ENCODE assay signal across 8 mouse cellular contexts in the genomic region with DNA sequence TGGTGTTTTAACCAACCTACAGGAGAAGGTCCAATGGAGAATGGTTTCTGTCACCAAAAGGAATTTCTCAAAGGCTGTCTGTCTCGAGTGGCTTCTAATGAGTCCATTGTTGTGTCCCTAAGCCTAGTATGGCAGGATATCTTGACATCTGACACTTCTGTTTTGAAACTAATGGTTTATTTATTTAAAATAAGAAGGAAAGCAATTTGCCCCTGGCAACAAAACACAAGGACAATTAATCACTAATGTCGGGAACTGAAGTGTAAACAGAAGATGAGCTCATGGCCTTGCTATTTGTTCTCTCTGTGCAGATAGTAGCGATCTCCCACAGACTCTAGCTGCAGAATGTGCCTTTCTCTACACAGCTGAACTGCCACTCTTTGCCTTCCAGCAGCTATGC. TPM values are rescaled to one million over a fixed set of nuclear protein-coding genes. Genes with fewer than 3 reads are reported as not detected.
DNase-seq lines count a peak whose midpoint lies in the region; ATAC-seq and TF ChIP-seq lines count a peak whose summit lies in the region.
"Had no signal": no experiment of that assay in that cellular context is flagged by ENCODE, and none has a peak within 500 bp of the region (broad histone marks: within the 10 kb centered on the region; RNA-seq: fewer than 3 reads in every experiment).

No protein-coding gene starts in this region.

- no peak overlapping the region for H3K9ac ChIP-seq in intestine, embryonic 15.5 days
- H3K9ac ChIP-seq: embryonic facial prominence, embryonic 12.5 days had no signal

- H3K4me1 ChIP-seq in lung, adult 2 months (ENCODE audit: control insufficient read depth, insufficient read depth, low read length), result peaks cover 22% of the 10 kb centered on the region
- peaks cover 12% of the 10 kb centered on the region; the same call in 1 of the 2 replicates for H3K4me1 ChIP-seq in embryonic fibroblast, embryonic 13.5 days (ENCODE audit: control insufficient read depth, insufficient read depth, low read length)
- peaks cover 9% of the 10 kb centered on the region for H3K4me1 ChIP-seq in intestine, embryonic 15.5 days (replicated peaks)

- H3K36me3 ChIP-seq in intestine, embryonic 15.5 days, result no peaks in the 10 kb centered on the region
- no peaks in the 10 kb centered on the region for H3K36me3 ChIP-seq in myocyte (ENCODE audit: control insufficient read depth, insufficient read depth)
- H3K36me3 ChIP-seq: embryonic facial prominence, embryonic 12.5 days had no signal

- 9% methylated on average over 3 of the region's 3 CpGs for WGBS in lung, adult 2 months
- 13% methylated on average over 3 of the region's 3 CpGs for WGBS in intestine, embryonic 15.5 days

- no peak overlapping the region for H3ac ChIP-seq in myocyte (ENCODE audit: control insufficient read depth, insufficient read length)

- TF ChIP-seq POLR2A in lung, adult 2 months (IDR thresholded peaks at IDR 0.05; ENCODE audit: borderline replicate concordance, extremely low read depth, low read depth, low read length), result no peak
- TF ChIP-seq POLR2A in embryonic fibroblast, embryonic 13.5 days (IDR thresholded peaks at IDR 0.05; ENCODE audit: low read depth, low read length), result no peak
- no peak for TF ChIP-seq POLR2A in myocyte (IDR thresholded peaks at IDR 0.05; ENCODE audit: insufficient read length, low read depth)

- no peaks in the 10 kb centered on the region for H3K79me2 ChIP-seq in myocyte (ENCODE audit: control insufficient read depth, insufficient read depth)

- no peak for TF ChIP-seq CTCF in lung, adult 2 months (IDR thresholded peaks at IDR 0.05; ENCODE audit: insufficient read depth, low read length)
- TF ChIP-seq CTCF in embryonic fibroblast, embryonic 13.5 days (IDR thresholded peaks at IDR 0.05; ENCODE audit: borderline replicate concordance, insufficient read depth, low read length), result no peak

- H3K9me3 ChIP-seq in intestine, embryonic 15.5 days, result no peaks in the 10 kb centered on the region
- H3K9me3 ChIP-seq: embryonic facial prominence, embryonic 12.5 days had no signal

- no peaks in the 10 kb centered on the region for H3K27me3 ChIP-seq in intestine, embryonic 15.5 days (replicated peaks)
- no peaks in the 10 kb centered on the region for H3K27me3 ChIP-seq in myocyte (ENCODE audit: control insufficient read depth, insufficient read depth, insufficient read length)
- H3K27me3 ChIP-seq: embryonic facial prominence, embryonic 12.5 days had no signal

- peak; percentile 14 to 67 for DNase-seq in lung, adult 18-20 months
- DNase-seq in lung, adult 2 months, result no peak
- DNase-seq in frontal cortex, postnatal 25 days (ENCODE audit: low spot score in 2 of 2), result no peak
- no peak for DNase-seq in layer of hippocampus, adult 9-10 months (ENCODE audit: low spot score)

- peak; percentile 79 for ATAC-seq in intestine, embryonic 15.5 days

- H3K27ac ChIP-seq in embryonic fibroblast, embryonic 13.5 days (ENCODE audit: insufficient read depth, low read length), result peak overlapping the region; percentile 59
- no peak overlapping the region for H3K27ac ChIP-seq in intestine, embryonic 15.5 days
- H3K27ac ChIP-seq: embryonic facial prominence, embryonic 12.5 days had no signal

- no peak overlapping the region for H3K4me3 ChIP-seq in lung, adult 2 months (replicated peaks; ENCODE audit: extremely low read depth, low read depth, low read length)
- H3K4me3 ChIP-seq in embryonic fibroblast, embryonic 13.5 days (ENCODE audit: insufficient read depth, low read length), result no peak overlapping the region
- H3K4me3 ChIP-seq in intestine, embryonic 15.5 days (replicated peaks), result no peak overlapping the region
- no peak overlapping the region for H3K4me3 ChIP-seq in myocyte
- H3K4me3 ChIP-seq: embryonic facial prominence, embryonic 12.5 days had no signal

- H3K4me2 ChIP-seq in intestine, embryonic 15.5 days (replicated peaks), result no peak overlapping the region
- peak overlapping the region; percentile 43 for H3K4me2 ChIP-seq in myocyte (ENCODE audit: low read depth)
- H3K4me2 ChIP-seq: embryonic facial prominence, embryonic 12.5 days had no signal

TF ChIP-seq in myocyte, 11 proteins besides CTCF, POLR2A, EP300 and RAD21:
- no peak for TF ChIP-seq MAX (IDR thresholded peaks at IDR 0.05; ENCODE audit: low read depth)
- no peak for TF ChIP-seq MYOG (IDR thresholded peaks at IDR 0.05; ENCODE audit: control insufficient read depth in 1 of 3, insufficient read depth in 1 of 3, insufficient read length in 2 of 3, low read depth in 2 of 3)
- no peak for TF ChIP-seq POLR2AphosphoS2 (IDR thresholded peaks at IDR 0.05; ENCODE audit: insufficient read length, low read depth)
- TF ChIP-seq MYOD1 (IDR thresholded peaks at IDR 0.05; ENCODE audit: control insufficient read depth in 1 of 3, insufficient read length in 2 of 3, low read depth in 2 of 3), result no peak
- no peak for TF ChIP-seq E2F4 (IDR thresholded peaks at IDR 0.05; ENCODE audit: insufficient read depth)
- TF ChIP-seq TCF3 (IDR thresholded peaks at IDR 0.05; ENCODE audit: insufficient read length, low read depth), result no peak
- TF ChIP-seq SRF (IDR thresholded peaks at IDR 0.05; ENCODE audit: control insufficient read depth, insufficient read length, low read depth), result no peak
- no peak for TF ChIP-seq USF1 (IDR thresholded peaks at IDR 0.05; ENCODE audit: low read depth)
- no peak for TF ChIP-seq CEBPB (IDR thresholded peaks at IDR 0.05; ENCODE audit: insufficient read depth, poor library complexity, severe bottlenecking)

RNA-seq across cellular contexts. Expression of gene Rtp4, which starts 22.7 kb away (rescaled TPM):
- 11.5 and 21.3 TPM in 2 replicates for polyA plus RNA-seq in lung, adult 2 months (2012; rRNA removed)
- 13.3 and 17.4 TPM in 2 replicates for polyA plus RNA-seq in embryonic fibroblast, embryonic 13.5 days (2011; ENCODE audit: insufficient read length, low read depth, missing spikeins)
- polyA plus RNA-seq in intestine, embryonic 15.5 days (2015; fragmentation: Nextera tagmentation; extraction: Ambion mirVana), result 8.2 and 9.6 TPM in 2 replicates
- 0.82 TPM for polyA plus RNA-seq in myocyte (2012; fragmentation: generic; extraction: Trizol)

RNA-seq across cellular contexts. Expression of gene Masp1, which starts 23.2 kb away (rescaled TPM):
- polyA plus RNA-seq in lung, adult 2 months (2012; rRNA removed), result 1.6 and 2.2 TPM in 2 replicates
- 46.1 and 75.1 TPM in 2 replicates for polyA plus RNA-seq in embryonic fibroblast, embryonic 13.5 days (2011; ENCODE audit: insufficient read length, low read depth, missing spikeins)
- polyA plus RNA-seq in intestine, embryonic 15.5 days (2015; fragmentation: Nextera tagmentation; extraction: Ambion mirVana), result 4.5 and 4.8 TPM in 2 replicates
- 16.4 TPM for polyA plus RNA-seq in myocyte (2012; fragmentation: generic; extraction: Trizol)

Comparison
In these comparisons a context has a peak if more than half of its experiments do, and no peak if none do; other contexts are left out.
1. DNase-seq: peak in lung, adult 18-20 months (2 of 2); none in lung, adult 2 months (single experiment), frontal cortex, postnatal 25 days (0 of 2) and layer of hippocampus, adult 9-10 months (single experiment).